In genomic region chr5:137705242-137705641, GRCm38 (mm10) we compare ENCODE assay signal across 12 mouse cellular contexts. TPM values are rescaled to one million over a fixed set of nuclear protein-coding genes. Genes with fewer than 3 reads are reported as not detected.
DNase-seq lines count a peak whose midpoint lies in the region; ATAC-seq lines count a peak whose summit lies in the region.
"Had no signal": no experiment of that assay in that cellular context is flagged by ENCODE, and none has a peak within 500 bp of the region (broad histone marks: within the 10 kb centered on the region; RNA-seq: fewer than 3 reads in every experiment).

No protein-coding gene starts in this region.

- 58% methylated on average over 6 of the region's 6 CpGs for WGBS in midbrain, embryonic 15.5 days
- 60% methylated on average over 6 of the region's 6 CpGs for WGBS in hindbrain, embryonic 16.5 days

- no peaks in the 10 kb centered on the region for H3K27me3 ChIP-seq in midbrain, embryonic 15.5 days (replicated peaks)
- H3K27me3 ChIP-seq in hindbrain, embryonic 16.5 days (replicated peaks; ENCODE audit: control insufficient read depth, insufficient read depth, low read length), result no peaks in the 10 kb centered on the region
- H3K27me3 ChIP-seq: heart, embryonic 13.5 days; intestine, embryonic 15.5 days had no signal

- no peak overlapping the region for H3K9ac ChIP-seq in midbrain, embryonic 15.5 days
- no peak overlapping the region for H3K9ac ChIP-seq in hindbrain, embryonic 16.5 days (ENCODE audit: low read depth, low read length)
- H3K9ac ChIP-seq: heart, embryonic 13.5 days; intestine, embryonic 15.5 days had no signal

- H3K9me3 ChIP-seq in midbrain, embryonic 15.5 days, result no peaks in the 10 kb centered on the region
- no peaks in the 10 kb centered on the region for H3K9me3 ChIP-seq in hindbrain, embryonic 16.5 days (ENCODE audit: control insufficient read depth, low read length)
- H3K9me3 ChIP-seq: heart, embryonic 13.5 days; intestine, embryonic 15.5 days had no signal

- H3K4me2 ChIP-seq in midbrain, embryonic 15.5 days, result no peak overlapping the region
- H3K4me2 ChIP-seq in hindbrain, embryonic 16.5 days (ENCODE audit: low read length), result no peak overlapping the region
- H3K4me2 ChIP-seq: heart, embryonic 13.5 days; intestine, embryonic 15.5 days had no signal

- ATAC-seq in neutrophil, adult 5-6 weeks (ENCODE audit: extremely low read depth, insufficient number of reproducible peaks, low FRiP score, poor library complexity, severe bottlenecking), result peak; percentile 30
- ATAC-seq in midbrain, embryonic 15.5 days (replicated peaks), result no peak
- ATAC-seq in hindbrain, embryonic 16.5 days, result no peak
- ATAC-seq: intestine, embryonic 15.5 days had no signal

- H3K36me3 ChIP-seq in midbrain, embryonic 15.5 days (replicated peaks), result no peaks in the 10 kb centered on the region
- no peaks in the 10 kb centered on the region for H3K36me3 ChIP-seq in hindbrain, embryonic 16.5 days (ENCODE audit: control insufficient read depth, insufficient read depth, low read length)
- H3K36me3 ChIP-seq: heart, embryonic 13.5 days; intestine, embryonic 15.5 days had no signal

- H3K4me3 ChIP-seq in midbrain, embryonic 15.5 days, result no peak overlapping the region
- no peak overlapping the region for H3K4me3 ChIP-seq in hindbrain, embryonic 16.5 days (ENCODE audit: low read length)
- H3K4me3 ChIP-seq: heart, embryonic 13.5 days; intestine, embryonic 15.5 days had no signal

- no peak overlapping the region for H3K27ac ChIP-seq in midbrain, embryonic 15.5 days
- no peak overlapping the region for H3K27ac ChIP-seq in hindbrain, embryonic 16.5 days (ENCODE audit: low read depth, low read length)
- H3K27ac ChIP-seq: heart, embryonic 13.5 days; intestine, embryonic 15.5 days had no signal

- DNase-seq in 416B (ENCODE audit: low read depth), result peak; percentile 78
- peak; percentile 14 for DNase-seq in B cell, adult 2 months
- DNase-seq in induced T-regulatory cell, adult 2 months (ENCODE audit: low read depth), result peak; percentile 73
- no peak for DNase-seq in heart, adult 8-10 months (ENCODE audit: low spot score)
- DNase-seq: embryo, embryonic 11 days; kidney, postnatal 4 days; lung, postnatal 36 days had no signal

- peaks cover 8% of the 10 kb centered on the region for H3K4me1 ChIP-seq in midbrain, embryonic 15.5 days
- no peaks in the 10 kb centered on the region for H3K4me1 ChIP-seq in hindbrain, embryonic 16.5 days (ENCODE audit: control insufficient read depth, insufficient read depth, low read depth, low read length)

RNA-seq across cellular contexts. Expression of gene Agfg2, which starts 20.7 kb away (rescaled TPM):
- total RNA-seq in neutrophil, adult 5-6 weeks (2017), result 4.9 and 5.5 TPM in 2 replicates
- 17.0 and 18.3 TPM in 2 replicates for polyA plus RNA-seq in midbrain, embryonic 15.5 days (2015; fragmentation: Nextera tagmentation; extraction: Ambion mirVana)
- 10 to 100 TPM; 13.1 to 23.0 (median 15.4) TPM for total RNA-seq in heart, adult 8-10 months (2022)
- 20.1 and 21.7 TPM in 2 replicates for polyA plus RNA-seq in hindbrain, embryonic 16.5 days (2015; fragmentation: Nextera tagmentation; extraction: Ambion mirVana)

RNA-seq across cellular contexts. Expression of gene Nyap1, which starts 36.2 kb away (rescaled TPM):
- total RNA-seq in neutrophil, adult 5-6 weeks (2017), result 0.12 TPM in 2 replicates
- 58.6 and 61.2 TPM in 2 replicates for polyA plus RNA-seq in midbrain, embryonic 15.5 days (2015; fragmentation: Nextera tagmentation; extraction: Ambion mirVana)
- total RNA-seq in heart, adult 8-10 months (2022), result under 1 TPM; 0.35 to 0.89 (median 0.81) TPM
- 44.0 and 50.2 TPM in 2 replicates for polyA plus RNA-seq in hindbrain, embryonic 16.5 days (2015; fragmentation: Nextera tagmentation; extraction: Ambion mirVana)

RNA-seq across cellular contexts. Expression of gene Tsc22d4, which starts 40.3 kb away (rescaled TPM):
- 170 TPM in 2 replicates for total RNA-seq in neutrophil, adult 5-6 weeks (2017)
- polyA plus RNA-seq in midbrain, embryonic 15.5 days (2015; fragmentation: Nextera tagmentation; extraction: Ambion mirVana), result 58.0 and 59.8 TPM in 2 replicates
- total RNA-seq in heart, adult 8-10 months (2022), result 100 to 1,000 TPM; 237 to 281 (median 242) TPM
- 101 and 150 TPM in 2 replicates for polyA plus RNA-seq in hindbrain, embryonic 16.5 days (2015; fragmentation: Nextera tagmentation; extraction: Ambion mirVana)

RNA-seq across cellular contexts. Expression of gene Irs3, which starts 59.7 kb away (rescaled TPM):
- total RNA-seq in neutrophil, adult 5-6 weeks (2017), result 0.47 and 0.61 TPM in 2 replicates
- polyA plus RNA-seq in midbrain, embryonic 15.5 days (2015; fragmentation: Nextera tagmentation; extraction: Ambion mirVana), result 0.09 and 0.17 TPM in 2 replicates
- total RNA-seq in heart, adult 8-10 months (2022), result under 1 TPM; 0.30 to 0.94 (median 0.56) TPM
- polyA plus RNA-seq in hindbrain, embryonic 16.5 days (2015; fragmentation: Nextera tagmentation; extraction: Ambion mirVana), result 0.11 and 0.16 TPM in 2 replicates
- polyA plus RNA-seq: heart, embryonic 13.5 days had no signal
